Mouse (Mus musculus) right cerebral cortex, postnatal 25 days (tissue): Measurements from ENCODE around the gene Aire.

Source experiments
- DNase-seq: peaks from one replicate; pipeline ENCODE4 v3.0.0; 2022

The Aire gene

DNA sequence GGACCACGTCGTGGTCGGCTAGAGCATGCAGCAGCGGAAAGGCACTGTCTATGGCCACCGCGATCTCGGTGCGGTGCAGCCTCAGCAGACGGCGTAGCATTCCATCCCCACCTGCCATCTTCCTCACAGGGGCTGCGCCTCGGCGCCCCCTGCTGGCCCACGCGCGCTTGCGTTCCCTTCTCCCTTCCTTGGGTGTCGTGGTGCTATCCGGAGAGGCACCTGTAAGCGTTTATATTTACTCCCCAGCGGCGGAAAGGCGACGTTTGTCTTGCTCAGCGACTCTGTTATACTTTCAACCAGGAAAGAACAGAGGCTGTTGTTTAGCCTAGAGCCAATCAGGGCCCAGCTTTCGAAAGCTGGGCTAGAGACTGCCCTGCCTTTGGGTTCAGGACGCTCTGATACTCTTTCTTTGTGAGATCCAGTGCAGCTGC, at the start of gene Aire:
Aire (minus strand) TSS at position 205 of the 431 bp plus-strand sequence.
- peak; percentile 60 for DNase-seq

DNA sequence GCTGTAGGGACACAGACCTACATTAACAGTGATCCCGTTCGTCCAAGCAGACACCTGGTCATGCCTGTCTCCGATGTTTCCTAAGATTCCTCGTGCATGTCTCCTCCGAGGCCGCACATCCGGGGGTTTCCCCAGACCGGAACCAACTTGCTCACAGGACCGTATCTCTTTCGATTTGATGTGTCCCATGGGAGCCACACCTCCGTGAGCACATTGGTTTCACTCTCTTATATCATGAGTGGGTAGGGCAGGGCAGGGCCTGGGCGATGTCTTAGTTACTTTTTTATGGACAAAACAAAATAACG, 49.3 kb upstream of the Aire start:
- DNase-seq = no peak

DNA sequence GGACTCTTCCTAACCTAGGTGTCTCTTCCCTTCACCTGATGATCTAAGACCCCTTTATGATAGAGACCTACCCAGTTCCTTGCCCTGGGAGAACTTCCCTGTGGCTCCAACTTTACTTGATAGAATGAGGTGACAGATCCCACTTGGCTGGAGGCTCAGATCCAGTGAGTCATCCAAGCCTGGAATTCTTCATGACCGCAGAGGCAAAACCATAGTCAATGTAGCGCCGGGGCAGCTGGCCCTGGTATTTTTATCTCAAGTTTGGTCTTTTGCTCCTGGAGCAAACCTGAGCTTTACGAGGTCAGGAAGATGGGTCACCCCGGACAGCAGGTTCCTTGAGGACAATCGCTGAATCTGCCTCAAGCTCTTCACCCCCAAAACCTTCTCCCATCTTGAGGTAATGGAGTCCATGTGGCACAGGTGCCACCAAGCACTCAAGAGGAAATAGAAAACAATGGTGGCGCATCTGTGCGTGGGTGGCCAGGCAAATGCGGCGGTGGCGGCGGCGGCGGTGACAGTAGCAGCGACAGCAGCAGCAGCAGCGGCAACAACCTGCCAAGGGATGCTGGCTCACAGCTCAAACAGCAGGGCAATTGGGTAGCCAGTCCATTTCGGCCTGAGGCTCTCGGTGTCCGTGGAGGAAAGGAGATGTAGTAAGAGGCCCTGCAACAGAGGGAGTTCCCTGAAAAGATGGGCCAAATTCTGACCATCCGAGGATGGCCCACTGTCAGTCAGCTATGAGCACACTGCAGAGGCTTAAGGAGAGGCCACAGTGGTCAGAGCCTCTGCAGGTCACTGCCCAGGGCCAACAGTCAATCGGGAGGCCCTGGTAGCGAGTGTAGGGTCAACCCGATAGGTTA, 48.7 kb upstream of the Aire start:
- DNase-seq = no peak

DNA sequence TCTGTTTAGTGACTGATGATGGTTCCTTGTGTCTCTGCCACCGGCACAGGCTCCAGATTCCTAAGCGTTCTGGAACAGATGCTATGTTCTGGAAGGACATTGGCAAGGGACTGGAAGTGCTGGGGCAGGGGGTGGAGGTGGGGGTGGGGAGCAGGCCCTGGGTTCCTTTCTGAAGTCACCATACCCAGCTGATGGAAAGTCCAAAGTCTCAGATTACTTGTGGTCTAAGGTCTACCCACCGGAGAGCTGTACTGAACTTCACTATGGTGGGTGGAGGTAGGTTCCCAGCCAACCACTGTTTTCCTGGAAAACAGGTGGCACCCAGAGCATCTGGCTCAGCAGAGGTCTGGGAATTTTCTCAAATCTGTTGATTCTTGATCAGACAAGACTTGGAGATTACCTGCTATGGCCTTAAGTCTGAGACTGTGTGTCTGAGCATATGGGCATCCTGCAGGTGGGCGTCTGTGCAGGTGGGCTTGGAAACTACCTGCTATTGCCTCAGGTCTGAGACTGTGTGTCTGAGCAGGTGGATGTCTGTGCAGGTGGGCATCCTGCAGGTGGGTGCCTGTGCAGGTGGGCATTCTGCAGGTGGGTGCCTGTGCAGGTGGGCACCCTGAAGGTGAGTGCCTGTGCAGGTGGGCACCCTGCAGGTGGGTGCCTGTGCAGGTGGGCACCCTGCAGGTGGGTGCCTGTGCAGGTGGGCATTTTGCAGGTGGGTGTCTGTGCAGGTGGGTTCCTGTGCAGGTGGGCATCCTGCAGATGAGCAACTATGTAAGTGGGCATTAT, 47.5 kb upstream of the Aire start:
- no peak for DNase-seq

DNA sequence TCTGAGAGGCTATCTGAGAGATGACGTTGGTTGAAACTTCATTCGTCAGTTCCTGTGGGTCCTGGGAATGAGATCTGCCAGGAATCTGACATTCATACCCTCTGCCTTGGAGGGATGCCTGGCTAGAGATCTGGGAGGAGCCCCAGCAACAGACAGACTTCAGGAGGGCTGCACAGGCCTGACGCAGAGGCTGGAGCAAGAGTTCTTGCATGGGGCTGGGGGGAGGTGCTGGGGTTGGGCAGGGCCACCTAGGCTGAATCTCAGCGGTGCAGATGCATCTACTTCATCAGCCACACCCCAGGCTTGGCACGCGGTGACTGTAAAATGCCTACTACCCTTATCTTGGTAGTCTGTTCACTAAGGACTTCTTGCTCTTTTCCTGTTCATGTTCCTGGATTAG, 46.8 kb upstream of the Aire start:
- no peak for DNase-seq

DNA sequence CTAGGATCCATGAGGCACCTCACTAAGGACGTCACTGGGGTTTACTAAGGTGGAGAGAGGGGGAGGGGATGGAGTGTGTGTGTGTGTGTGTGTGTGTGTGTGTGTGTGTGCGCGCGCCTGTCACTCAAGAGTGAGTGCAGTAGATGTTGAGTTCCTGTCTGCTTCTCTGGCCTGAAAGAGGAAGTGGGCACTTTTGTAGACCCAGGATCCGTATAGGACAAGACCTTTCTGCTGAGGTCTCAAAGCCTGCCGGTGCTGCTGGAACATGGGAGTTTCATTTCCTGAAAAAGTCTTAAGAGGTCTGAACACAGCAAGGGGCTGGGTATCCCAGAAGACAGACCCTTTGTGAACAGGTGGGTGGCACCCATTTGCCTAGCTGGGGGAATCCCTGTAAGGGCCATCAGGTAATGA, 43.7 kb upstream of the Aire start:
- DNase-seq = no peak

DNA sequence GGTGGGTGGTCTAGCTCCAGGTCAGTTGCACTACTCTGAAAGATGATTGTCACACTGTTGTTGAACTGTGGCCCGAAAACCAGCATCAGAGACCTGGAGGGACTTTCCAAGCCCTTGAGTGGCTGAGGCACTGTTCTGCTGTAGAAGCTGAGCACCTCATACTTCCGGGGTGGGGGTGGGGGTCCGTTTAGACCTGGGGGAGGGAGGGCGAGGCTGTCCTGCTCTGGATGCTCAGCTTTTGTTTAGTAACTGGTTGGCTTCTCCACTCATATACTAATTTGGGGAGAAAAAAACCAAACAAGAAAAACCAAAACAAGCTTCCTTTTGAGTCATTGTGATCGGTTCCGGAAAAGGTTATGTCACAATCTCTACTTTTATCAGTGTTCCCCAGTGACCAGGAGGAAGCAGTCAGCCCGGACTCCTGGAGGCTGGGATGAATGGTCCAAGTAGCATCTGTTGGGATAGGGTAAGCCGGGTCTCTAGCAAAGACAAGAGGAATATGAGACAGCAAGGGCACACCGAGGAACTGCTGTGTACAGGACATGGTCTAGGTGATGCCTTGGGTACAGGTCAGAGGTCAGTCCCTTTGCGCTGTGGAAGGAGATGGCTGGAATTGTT, 43.1 kb upstream of the Aire start:
- no peak for DNase-seq

DNA sequence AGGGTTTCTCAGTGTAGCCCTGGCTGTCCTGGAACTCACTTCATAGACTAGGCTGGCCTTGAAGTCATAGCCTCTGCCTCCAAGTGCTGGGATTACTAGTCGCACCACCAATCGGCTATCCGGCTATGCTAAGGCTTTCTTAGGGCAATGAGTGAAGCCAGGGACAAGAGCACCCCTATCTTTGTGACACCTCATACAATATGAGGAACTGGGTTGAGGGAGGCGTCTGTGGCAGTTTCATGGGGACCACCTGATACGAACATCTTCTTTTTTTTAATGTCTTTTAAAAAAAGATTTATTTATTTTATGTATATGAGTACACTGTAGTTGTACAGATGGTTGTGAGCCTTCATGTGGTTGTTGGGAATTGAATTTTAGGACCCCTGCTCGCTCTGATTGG, 42.3 kb upstream of the Aire start:
- DNase-seq = no peak

DNA sequence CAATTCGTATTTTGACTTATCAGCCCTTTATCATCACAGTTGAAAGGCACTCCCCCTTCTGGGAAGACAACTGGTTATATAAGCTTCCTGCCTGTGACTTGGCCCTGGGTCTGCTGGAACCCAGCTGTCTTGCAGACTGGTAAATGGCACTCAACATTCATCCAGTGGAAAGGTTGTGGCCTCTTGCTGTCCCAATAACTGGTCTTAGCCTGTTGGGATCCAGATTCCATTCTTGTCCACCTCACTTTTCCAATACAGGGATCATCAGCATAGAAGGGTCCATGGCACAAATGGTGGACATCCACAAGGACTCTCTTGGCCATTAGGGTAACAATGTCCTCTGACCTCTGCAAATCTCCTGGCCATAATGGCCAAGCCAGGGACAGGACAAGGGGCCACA, 40.7 kb upstream of the Aire start:
- DNase-seq = no peak

DNA sequence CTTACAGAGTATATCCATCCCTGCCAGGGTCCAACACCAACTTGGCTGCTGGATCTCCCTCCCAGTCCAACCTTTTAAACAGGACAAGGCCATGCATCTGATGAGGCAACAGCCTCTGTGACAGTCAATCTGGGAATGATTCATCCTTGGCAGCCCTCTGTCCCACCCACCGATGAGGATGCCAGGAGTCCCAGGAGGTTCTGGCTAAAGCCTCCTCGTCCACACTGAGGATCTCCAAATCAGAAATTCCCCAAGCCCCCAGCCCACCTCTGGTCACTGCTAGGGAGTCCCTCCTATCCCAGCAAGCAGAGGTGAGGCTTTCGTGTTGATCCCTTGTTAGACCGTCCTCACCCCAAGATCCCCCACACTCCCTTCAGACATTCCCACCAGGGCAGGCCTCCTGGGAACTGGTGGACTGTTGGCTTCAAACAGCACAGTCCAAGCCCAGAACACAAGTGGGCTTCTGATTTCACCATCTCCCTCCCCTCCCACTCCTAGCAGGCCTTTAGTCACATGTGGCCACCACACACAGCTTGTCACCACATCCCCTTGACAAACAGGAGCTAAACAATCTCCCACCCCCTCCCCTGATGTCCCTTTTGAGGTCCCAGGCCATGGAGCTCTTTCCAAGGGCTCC, 36.7 kb upstream of the Aire start:
- DNase-seq = no peak

DNA sequence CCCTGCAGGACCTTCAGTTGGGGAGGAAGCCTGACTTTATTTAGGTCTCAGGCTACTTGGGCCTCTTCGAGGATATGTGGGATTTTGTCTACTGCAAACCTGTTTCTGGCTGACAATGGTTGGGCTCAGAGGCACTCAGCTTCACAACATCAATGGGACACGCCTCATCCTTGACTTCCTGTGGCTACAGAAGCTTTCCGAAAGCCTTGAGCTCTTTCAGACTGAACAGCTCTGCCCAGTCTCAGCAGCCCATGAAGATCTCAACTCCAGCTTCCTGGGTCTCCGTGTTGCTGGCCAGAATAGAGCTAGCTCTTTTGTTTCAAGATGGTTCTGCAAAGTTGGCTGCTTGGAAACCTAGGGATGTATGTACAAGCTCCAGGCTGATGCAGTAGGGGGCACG, 34.9 kb upstream of the Aire start:
- DNase-seq = no peak

DNA sequence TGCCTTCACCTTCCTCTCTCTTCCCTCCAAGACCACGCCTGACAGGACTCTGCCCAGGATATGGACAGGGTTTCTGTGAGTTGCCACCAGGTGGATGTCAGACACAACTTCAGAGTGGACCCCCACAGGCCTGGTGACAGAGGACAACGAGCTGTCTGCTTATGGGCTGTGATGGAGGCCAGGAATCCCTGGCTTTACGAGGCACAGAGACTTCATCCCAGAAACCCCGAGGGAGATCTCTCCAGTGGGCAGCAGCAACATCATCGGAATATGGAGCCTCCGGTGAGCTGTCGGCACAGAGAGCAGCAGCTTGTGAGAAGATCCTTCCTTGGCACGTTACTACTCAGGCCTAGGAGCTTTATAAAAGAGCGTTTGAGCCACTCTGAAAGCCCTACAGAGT, 34.5 kb upstream of the Aire start:
- DNase-seq = no peak

DNA sequence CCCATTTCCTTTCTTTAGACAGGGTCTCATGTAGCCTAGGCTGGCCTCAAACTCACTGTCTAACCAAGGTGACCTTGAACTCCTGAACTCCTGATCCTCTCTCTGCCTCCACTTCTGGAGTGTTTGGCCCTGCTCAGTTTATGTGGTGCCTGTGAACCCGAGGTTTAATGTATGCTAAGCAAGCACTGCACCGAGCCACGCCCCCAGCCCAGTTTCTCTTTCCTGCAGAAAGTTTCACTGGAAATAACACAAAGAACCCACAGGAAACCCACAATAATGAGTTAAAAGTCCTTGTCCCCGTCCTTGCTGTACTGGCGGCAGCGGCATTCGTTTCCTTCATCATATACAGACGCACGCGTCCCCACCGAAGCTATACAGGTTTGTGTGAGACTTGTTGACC, 31.6 kb upstream of the Aire start:
- no peak for DNase-seq

DNA sequence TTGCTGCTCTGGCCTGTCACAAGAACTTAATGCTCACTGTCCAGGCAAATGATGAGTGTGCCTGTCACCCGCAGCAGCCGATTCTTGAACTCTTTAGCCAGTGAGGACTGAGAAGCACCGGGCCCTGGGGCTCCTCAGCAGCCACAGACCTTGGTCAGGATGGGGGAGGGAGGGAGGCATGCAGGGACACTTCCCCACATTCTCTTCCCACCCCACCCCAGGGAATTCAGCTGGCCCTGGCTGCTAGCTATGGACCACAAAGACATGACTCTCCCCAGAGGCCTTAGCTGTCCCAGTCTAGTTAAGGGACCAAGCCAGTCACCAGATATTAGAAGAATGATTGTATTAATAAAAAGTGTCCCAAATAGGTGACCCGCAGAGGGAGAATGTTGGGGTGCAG, 30.7 kb upstream of the Aire start:
- no peak for DNase-seq

DNA sequence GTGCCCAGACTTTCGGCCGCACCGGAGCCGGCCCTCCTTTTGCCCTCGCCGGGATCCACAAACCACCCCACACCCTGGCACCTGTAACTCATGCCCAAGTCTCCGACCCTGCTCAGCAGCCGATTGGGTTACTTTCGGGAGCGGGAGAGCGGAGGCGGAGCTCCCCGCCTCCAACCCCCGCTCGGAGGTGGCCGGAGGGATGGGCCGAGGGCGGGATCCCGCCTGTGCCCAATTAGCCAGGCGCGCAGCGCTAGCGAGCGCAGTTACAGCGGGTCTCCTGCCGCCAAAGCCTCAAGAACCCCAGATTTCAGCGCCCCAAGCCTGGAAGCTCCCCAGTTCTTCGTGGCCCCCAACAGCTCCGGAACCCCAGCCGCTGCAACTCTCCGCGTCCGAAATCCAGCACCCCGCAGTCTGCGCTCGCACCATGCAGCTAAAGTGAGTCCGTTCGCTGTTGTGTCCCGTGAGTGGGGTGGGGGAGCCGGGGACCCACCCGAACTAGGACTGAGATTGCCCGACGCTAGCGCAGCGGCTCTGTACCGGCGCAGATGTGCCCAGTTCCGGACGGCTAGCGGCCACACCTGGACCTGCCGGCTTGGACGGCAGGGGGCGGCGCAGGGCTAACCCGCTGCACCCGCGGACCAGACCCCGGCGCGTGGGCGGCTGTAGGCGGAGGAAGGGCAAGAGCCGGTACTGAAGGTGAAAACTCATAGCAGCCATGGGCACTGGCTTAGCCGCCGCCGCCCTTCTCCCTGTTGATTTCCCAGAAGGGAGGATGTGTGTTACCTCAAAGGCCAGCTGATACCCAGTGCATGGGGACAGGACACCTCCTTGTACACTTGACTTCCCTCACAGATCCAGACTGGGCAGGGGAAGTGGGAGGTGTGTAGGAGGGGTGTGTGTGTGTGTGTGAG, 25.9 kb upstream of the Aire start, which contains the start of gene Icosl:
Icosl (plus strand) TSS at position 202 of the 911 bp plus-strand sequence.
- DNase-seq = peak; percentile 40

DNA sequence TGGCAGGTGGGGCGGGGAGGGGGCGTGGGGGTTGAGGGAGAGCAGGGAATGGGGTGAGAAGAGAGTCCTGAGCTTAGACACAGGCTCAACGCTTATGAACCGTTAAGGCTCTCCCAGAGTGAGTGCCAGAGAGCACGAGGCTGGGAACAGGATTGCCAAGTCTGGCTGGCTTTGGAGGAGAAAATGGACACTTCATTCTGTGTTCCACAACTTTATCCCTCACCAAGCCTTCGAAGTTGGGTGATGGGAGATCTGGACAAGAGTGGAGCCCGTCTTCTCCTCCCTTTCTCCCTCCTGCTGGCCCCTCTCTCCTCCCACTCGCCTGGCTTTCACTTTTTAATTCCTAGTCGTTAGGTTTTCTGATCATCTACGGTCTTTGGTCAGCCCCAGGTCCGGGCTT, 25.1 kb upstream of the Aire start:
- DNase-seq = no peak

DNA sequence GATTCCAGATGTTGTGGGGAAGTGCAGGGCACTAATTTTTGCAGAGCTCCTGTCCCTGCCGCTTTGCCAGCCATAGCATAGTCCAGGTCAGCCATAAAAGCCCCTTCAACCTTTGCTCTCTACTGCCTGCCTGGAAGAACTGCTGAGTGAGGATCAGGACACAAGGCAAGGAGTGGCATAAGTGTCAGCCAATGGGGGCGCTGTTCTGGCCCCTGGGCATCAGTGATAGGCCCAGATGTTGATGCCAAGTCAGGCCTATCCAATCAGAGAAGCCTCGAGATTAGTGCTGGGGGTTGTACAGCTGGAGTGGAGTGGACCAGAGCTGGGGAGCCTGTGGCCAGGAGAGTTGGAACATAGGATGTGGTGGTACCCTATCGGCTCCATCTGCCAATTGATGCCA, 23.8 kb upstream of the Aire start:
- DNase-seq = no peak

DNA sequence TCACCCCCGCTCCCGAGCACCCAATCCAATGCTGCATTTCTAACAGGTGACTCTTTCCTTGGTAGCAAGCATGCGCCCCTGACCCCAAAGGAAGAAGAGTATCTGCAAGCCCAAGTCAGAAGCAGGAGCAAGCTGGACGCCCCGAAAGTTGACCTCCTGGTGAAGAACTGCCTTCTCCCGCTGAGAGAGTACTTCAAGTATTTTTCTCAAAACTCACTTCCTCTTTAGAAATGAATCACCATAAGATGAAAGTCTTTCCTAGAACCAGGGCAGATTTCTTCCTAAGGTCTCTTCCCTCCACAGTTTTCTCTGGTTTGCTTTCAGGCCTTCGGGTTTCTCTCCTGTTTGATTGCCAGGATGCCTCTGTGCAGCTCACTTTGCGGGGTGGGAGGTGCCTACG, 19.7 kb upstream of the Aire start:
- DNase-seq = no peak

DNA sequence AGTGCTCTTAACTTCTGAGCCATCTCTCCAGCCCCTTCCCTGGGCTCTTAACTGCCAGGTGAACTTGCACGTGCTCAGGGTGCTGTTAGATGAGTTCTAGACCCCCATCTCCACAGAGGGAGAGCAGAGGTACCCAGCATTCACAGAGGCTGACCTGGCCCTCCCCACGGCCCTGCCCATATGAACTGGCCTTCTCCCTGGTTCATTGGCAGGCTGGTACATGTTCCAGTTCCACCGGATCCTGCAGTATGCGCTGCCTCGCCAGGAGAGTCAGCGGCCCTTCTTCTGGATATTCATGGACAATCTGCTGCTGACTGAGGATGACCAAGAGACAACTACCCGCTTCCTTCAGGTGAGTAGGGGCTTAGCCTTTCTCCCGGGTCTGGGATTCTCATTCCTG, 13.6 kb upstream of the Aire start:
- DNase-seq = no peak

DNA sequence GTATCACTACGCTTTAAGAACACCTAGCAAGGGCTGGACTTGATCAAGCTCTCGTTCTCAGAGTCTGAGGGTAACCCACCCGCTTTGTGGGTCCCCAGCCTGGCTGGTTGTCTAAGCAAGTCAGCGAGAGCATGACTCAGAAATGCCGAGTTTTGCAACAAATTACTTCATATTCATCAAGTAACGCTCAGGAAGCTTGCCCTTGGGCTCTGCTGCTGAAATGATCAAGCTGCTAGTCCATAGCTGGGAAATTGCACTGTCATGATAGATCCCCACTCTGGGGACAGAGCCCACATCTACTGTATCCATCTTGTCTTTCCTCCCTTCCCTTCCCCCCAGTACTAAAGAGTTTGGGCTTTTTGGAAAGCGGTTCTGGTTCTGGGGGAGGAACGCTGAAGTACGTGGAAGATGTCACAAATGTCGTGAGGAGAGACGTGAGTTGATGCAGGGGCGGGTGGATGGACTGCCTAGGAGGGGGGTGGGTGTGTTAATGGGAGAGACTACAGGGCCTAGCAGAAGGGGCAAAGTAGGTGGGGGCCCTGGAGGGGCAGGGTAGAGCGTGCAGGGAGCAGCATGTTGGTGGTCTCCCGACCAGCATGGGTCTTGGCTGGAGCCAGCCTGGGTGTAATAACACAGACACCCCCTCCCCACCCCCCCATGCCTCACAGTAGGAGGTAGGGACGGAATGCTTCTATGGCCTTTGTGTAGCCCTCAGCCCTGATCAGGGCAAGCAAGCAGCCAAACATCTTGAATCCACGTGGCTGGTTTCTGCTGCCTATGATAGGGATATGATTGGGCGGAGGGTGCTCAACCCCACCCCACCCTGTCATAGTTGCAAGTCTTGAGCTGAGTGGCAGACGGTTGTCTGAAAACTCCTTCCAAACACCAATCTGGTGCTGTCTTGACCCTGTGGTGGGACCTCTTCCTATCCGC, 11.5 kb upstream of the Aire start:
- no peak for DNase-seq

DNA sequence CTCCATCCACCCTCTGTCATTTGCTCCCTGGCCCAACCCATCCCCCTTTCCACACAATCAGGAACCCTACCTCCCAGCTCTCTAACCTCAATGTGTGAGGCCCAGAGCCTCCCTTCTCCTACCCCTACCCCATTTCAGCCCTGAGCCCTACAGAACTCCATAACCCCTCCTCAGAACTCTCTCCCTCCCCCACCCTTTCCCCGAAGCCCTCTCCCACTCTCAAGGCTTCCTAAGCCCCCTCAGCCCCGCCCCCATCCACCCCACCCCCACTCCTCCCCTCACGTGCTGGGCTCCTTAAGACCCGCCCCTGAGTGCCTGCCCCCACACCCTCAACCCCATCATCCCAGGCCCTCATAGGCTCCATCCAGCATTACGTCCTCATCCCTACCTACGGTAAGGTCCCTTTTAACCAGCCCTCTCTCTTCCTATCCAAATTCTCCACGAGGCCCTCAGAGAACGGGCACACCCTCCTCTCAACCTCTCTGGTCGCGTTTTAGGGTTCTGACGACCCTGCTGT, 6.2 kb upstream of the Aire start:
- no peak for DNase-seq
